Mouse (Mus musculus) forebrain, embryonic 14.5 days (tissue): ENCODE data around the gene Dach1. TPM values are rescaled to one million over a fixed set of nuclear protein-coding genes. Genes with fewer than 3 reads are reported as not detected.

Experiments used
- ATAC-seq: fragments of 200-750 bp; cut with Nextera tagmentation; 2 replicates; pipeline ENCODE4 v1.8.0; 2017; ENCODE audit warnings: mild to moderate bottlenecking, moderate library complexity
- DNase-seq: peaks from one replicate; pipeline ENCODE4 v3.0.0-alpha.2; 2015; ENCODE audit warnings: low spot score
- H3K27ac ChIP-seq: fragments of 300-500 bp; sonication (generic); 2 replicates; pipeline ENCODE4 v1.5.1; 2014; ENCODE audit warnings: low read depth, mild to moderate bottlenecking, control low read depth, low read length, moderate library complexity
- H3K27me3 ChIP-seq: fragments of 300-500 bp; sonication (generic); replicated peaks from 2 replicates; pipeline ENCODE4 v1.6.1; 2014; ENCODE audit warnings: low read length, control low read depth, mixed read lengths; ENCODE audit not compliant: control insufficient read depth, insufficient read depth
- H3K36me3 ChIP-seq: fragments of 300-500 bp; sonication (generic); 2 replicates; pipeline ENCODE4 v1.6.1; 2014; ENCODE audit warnings: low read length, control low read depth; ENCODE audit not compliant: control insufficient read depth, insufficient read depth
- H3K4me1 ChIP-seq: fragments of 300-500 bp; sonication (generic); 2 replicates; pipeline ENCODE4 v1.6.1; 2014; ENCODE audit warnings: antibody characterized with exemption, low read length, control low read depth; ENCODE audit not compliant: control insufficient read depth, insufficient read depth
- H3K4me2 ChIP-seq: fragments of 300-500 bp; sonication (generic); 2 replicates; pipeline ENCODE4 v1.6.1; 2014; ENCODE audit warnings: mild to moderate bottlenecking, control low read depth, low read length
- H3K4me3 ChIP-seq: fragments of 300-500 bp; sonication (generic); 2 replicates; pipeline ENCODE4 v1.5.1; 2014; ENCODE audit warnings: low read depth, low read length, control low read depth
- H3K9ac ChIP-seq: fragments of 300-500 bp; sonication (generic); 2 replicates; pipeline ENCODE4 v1.6.1; 2014; ENCODE audit warnings: mild to moderate bottlenecking, low read length, control low read depth, moderate library complexity
- H3K9me3 ChIP-seq: fragments of 300-500 bp; sonication (generic); replicated peaks from 2 replicates; pipeline ENCODE4 v1.6.1; 2016; ENCODE audit warnings: low read length, control low read depth, mixed read lengths; ENCODE audit not compliant: control insufficient read depth
- WGBS: fragments of 180-500 bp; shearing (Covaris S2); extraction: QIAGEN DNeasy Blood & Tissue Kit; methylation state at CpG from one replicate; pipeline ENCODE4 v1.1.7; 2014; 5-methylcytosine and 5-hydroxymethylcytosine counted together
- polyA plus RNA-seq: library from polyadenylated mRNA; unstranded; fragments of >200 nt; fragmentation: Nextera tagmentation; extraction: Ambion mirVana; gene quantifications from 2 replicates; pipeline ENCODE4 v1.2.1, GENCODE M21; 2014

Dach1 gene
- polyA plus RNA-seq, 1 experiment from 2014 or later = 10.8 TPM

DNA sequence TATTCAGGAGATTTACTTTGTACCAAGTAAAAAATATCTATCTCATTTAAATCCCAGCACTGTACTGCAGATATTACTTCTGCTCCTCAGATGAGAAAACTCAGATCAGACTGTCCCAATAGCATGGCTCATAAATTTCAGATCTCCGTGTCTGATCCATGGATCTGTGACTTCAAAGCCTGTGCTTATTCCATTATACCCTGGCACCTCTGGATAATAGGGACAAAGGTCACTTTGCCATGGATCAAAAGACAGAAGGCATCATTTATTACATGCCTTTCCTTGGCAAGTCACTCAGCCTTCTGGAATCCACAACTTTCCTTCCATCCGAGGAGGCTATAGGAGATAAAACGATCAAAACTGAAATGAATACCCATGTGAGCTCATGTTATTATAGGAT lies 132.4 kb downstream of the Dach1 start:
- Histone ChIP-seq H3K9me3 (no peaks in the 10 kb centered on the region), H3K27ac (no peak overlapping the region), H3K4me2 (no peak overlapping the region), H3K9ac (no peak overlapping the region), H3K27me3 (no peaks in the 10 kb centered on the region), H3K36me3 (no peaks in the 10 kb centered on the region), H3K4me3 (no peak overlapping the region), H3K4me1 (no peaks in the 10 kb centered on the region)
- ATAC-seq = no peak
- WGBS = 46% methylated on average over 3 of the region's 3 CpGs
- no peak for DNase-seq

DNA sequence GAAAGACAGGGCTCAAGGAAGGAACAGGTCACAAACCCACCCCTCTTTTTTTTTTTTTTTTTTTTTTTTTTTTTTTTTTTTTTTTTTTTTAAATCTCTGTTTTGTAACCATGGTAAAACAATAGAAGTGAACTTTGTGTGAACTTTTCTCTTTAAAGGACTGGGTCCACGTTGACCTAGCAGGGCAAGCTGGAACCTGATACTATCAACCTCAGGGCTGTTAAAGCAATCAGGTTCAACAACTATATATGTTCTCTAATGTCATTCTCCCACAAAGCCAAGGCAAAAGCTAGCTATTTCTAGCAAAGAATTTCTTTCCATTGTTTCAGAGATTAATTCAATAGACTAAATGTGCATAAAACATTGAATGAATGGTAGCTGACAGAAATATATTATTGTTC lies 134.3 kb downstream of the Dach1 start:
- H3K9ac ChIP-seq = no peak overlapping the region
- H3K4me1 ChIP-seq = no peaks in the 10 kb centered on the region
- H3K4me2 ChIP-seq = no peak overlapping the region
- DNase-seq (no peak), ATAC-seq (no peak)
- no peak overlapping the region for H3K4me3 ChIP-seq
- 3% methylated on average over 1 of the region's 1 CpGs for WGBS
- H3K9me3 ChIP-seq = no peaks in the 10 kb centered on the region
- H3K27ac ChIP-seq = no peak overlapping the region
- H3K36me3 ChIP-seq = no peaks in the 10 kb centered on the region
- no peaks in the 10 kb centered on the region for H3K27me3 ChIP-seq

DNA sequence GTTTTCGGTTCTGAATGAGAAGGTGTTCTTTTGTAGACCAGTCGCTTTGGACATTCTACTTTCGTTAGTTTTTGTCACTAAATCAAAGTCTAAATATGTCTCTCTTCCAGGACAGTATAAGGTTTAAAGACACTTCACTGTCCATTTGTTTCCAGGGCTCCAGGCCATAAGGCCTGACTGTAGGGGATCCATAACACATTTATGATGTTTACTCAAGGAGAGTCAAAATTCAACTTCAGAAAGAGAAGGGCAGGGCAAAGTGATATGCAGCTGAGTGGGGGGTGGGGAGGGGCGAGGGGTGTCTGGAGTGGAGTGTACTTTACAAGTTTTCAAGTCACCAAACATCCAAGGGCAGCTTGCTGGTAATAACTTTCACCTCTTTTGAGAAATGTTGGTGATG lies 146.0 kb downstream of the Dach1 start:
- 78% methylated on average over 4 of the region's 4 CpGs for WGBS
- no peak overlapping the region for H3K9ac ChIP-seq
- no peak overlapping the region for H3K27ac ChIP-seq
- H3K9me3 ChIP-seq = no peaks in the 10 kb centered on the region
- H3K27me3 ChIP-seq = no peaks in the 10 kb centered on the region
- H3K4me3 ChIP-seq = no peak overlapping the region
- peaks cover 4% of the 10 kb centered on the region; the same call in 1 of the 2 replicates for H3K4me1 ChIP-seq
- H3K4me2 ChIP-seq = no peak overlapping the region
- H3K36me3 ChIP-seq = no peaks in the 10 kb centered on the region
- ATAC-seq = no peak
- no peak for DNase-seq

DNA sequence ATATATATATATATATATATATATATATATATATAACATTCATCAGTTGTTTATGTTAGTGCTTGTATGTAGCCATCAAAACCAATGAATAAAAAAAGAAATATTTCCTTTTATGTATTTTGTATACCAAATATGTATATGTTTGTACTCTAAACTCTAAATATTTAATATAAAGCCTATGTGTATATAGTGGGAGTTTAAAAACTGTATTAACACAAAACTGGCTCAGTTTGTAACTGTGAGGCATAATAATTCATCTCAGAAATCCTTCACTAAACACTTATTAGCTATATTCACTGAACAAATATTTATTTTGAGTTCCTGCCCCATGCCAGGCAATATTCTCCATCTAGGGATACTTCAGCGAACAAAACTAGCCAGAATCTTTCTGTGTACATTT lies 155.5 kb downstream of the Dach1 start:
- Histone ChIP-seq H3K4me3 (no peak overlapping the region), H3K27me3 (no peaks in the 10 kb centered on the region), H3K4me1 (peaks cover 3% of the 10 kb centered on the region; the same call in 1 of the 2 replicates), H3K4me2 (no peak overlapping the region), H3K9ac (no peak overlapping the region), H3K9me3 (no peaks in the 10 kb centered on the region), H3K27ac (no peak overlapping the region), H3K36me3 (no peaks in the 10 kb centered on the region)
- ATAC-seq = no peak
- WGBS = 92% methylated on average over 1 of the region's 1 CpGs
- no peak for DNase-seq

DNA sequence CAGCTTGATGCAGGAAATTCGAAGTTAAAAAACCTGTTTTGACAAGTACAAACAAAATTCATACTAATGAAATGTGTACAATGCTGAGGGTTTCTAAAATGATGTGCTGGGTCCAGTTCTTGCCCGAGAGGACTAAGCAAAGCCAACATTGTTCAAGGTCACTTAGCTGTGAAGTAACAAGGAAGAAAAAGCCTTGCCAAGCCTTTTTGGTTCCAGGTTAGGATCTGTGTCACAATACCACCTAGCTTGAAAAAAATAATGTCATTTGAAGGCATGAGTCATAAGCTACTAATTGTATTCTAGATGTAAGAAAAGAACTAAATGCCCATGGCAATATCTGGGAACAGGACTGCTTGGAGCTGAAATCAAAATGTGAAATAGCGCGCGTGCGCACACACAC lies 161.1 kb downstream of the Dach1 start:
- Histone ChIP-seq H3K4me1 (no peaks in the 10 kb centered on the region), H3K36me3 (no peaks in the 10 kb centered on the region), H3K9ac (no peak overlapping the region), H3K27ac (no peak overlapping the region), H3K4me2 (no peak overlapping the region), H3K27me3 (no peaks in the 10 kb centered on the region), H3K9me3 (no peaks in the 10 kb centered on the region), H3K4me3 (no peak overlapping the region)
- WGBS = 70% methylated on average over 6 of the region's 6 CpGs
- DNase-seq = peak; percentile 8
- no peak for ATAC-seq

DNA sequence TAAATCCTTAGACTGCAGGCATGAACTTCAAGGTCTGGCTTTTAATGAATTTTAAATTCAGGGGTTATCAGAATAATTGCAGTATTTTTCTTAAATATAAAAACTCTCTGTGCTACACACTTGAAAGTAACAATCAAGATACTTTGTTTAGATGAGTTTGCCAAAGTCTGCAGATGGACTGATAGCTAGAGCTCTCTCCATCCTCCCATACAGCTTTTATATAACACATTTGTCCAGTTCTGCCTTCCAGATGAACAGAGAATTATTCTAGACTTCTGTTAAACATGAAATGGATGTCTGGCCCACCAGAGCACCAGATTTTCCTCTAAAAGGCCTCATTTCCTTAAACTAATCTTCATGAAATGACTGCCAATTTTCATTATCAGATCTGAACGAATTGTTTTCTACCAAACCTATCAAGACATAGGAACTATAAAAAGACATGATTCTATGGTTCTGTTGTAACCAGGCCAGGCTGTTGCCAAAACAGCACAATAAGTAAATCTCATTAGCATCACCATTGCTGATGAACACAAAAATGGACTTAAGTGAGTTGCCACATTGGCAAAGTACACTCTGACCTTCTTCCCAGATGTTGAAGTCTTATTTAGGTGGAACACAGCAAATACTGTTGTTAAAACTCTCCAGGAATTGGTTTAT lies 167.4 kb downstream of the Dach1 start:
- 34% methylated on average over 1 of the region's 1 CpGs for WGBS
- H3K27ac ChIP-seq = no peak overlapping the region
- no peak for ATAC-seq

DNA sequence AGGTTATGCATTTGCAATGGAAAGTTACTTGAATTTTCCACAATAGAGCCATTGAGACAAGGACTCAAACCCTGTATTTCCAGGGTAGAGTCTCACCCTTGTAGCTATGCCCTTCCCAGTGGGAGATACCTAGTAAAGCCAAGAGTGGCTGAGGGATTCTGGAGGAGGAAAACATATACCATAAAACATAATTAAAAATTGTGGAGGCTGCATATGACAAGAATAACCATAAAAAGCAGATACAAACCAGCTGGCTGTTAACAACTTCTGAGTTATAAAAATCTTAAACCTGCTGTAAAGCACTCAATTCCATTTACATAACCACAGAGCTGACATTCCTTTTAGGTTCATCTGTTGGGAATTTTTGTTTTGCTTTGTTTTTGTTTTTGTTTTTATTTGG lies 171.0 kb downstream of the Dach1 start:
- Histone ChIP-seq H3K4me3 (no peak overlapping the region), H3K4me1 (peaks cover 2% of the 10 kb centered on the region; the same call in 1 of the 2 replicates), H3K27ac (no peak overlapping the region), H3K27me3 (no peaks in the 10 kb centered on the region), H3K9ac (no peak overlapping the region), H3K36me3 (no peaks in the 10 kb centered on the region), H3K4me2 (no peak overlapping the region), H3K9me3 (no peaks in the 10 kb centered on the region)
- no peak for ATAC-seq
- no peak for DNase-seq

More for the DNA sequence above, 167.4 kb downstream of the Dach1 start:
- Histone ChIP-seq H3K36me3 (no peaks in the 10 kb centered on the region), H3K9ac (no peak overlapping the region), H3K9me3 (no peaks in the 10 kb centered on the region), H3K27me3 (no peaks in the 10 kb centered on the region), H3K4me1 (peaks cover 2% of the 10 kb centered on the region; the same call in 1 of the 2 replicates), H3K4me2 (no peak overlapping the region), H3K4me3 (no peak overlapping the region)
- no peak for DNase-seq

DNA sequence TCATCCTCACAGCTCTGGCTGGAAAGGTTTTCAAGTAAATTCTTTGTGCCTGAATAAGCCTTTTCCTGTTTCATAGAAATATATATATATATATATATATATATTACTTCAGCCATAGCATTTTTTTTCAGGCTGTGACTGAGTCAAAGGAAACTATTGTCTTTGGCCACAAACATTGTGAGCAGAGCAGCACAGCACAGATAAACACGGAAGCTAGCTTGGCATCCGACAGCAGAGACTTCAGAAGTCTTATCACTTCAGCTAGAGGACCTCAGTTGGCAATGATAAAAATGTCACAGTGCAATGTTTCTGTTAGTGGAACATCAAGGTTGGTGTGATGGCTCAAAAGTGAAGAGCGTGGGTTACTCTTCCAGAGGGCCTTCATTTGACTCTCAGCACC lies 186.3 kb downstream of the Dach1 start:
- no peak for DNase-seq
- no peaks in the 10 kb centered on the region for H3K27me3 ChIP-seq
- no peak overlapping the region for H3K4me2 ChIP-seq
- 71% methylated on average over 3 of the region's 3 CpGs for WGBS
- H3K36me3 ChIP-seq = no peaks in the 10 kb centered on the region
- H3K9ac ChIP-seq = no peak overlapping the region
- no peak for ATAC-seq
- H3K4me3 ChIP-seq = no peak overlapping the region
- H3K27ac ChIP-seq = no peak overlapping the region
- H3K9me3 ChIP-seq = no peaks in the 10 kb centered on the region
- peaks cover 4% of the 10 kb centered on the region; the same call in 1 of the 2 replicates for H3K4me1 ChIP-seq

DNA sequence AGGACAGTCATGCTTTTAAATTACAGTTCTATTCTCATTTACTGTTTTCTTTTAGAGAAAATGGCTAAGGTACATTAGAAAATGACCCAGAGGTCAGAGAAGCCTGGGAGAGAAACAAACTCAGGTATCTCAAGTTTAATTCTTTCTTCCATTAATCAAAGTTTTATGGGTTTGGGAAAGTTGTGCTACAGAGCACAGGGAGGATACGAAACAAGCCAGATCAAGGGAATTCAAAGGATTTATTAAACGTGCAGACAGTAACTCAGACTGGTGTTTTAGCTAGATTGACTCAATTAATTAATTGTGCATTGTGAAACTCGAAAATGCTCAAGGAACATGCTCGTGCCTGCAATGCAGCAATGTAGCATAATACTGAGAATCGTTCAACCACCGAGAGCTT lies 186.9 kb downstream of the Dach1 start:
- no peak for DNase-seq
- Histone ChIP-seq H3K4me1 (peaks cover 4% of the 10 kb centered on the region; the same call in 1 of the 2 replicates), H3K36me3 (no peaks in the 10 kb centered on the region), H3K27ac (no peak overlapping the region), H3K4me2 (no peak overlapping the region), H3K9me3 (no peaks in the 10 kb centered on the region), H3K4me3 (no peak overlapping the region), H3K9ac (no peak overlapping the region), H3K27me3 (no peaks in the 10 kb centered on the region)
- WGBS = 33% methylated on average over 6 of the region's 6 CpGs
- no peak for ATAC-seq
